Mouse (Mus musculus) layer of hippocampus, postnatal 25 days (tissue): ENCODE measurements around the gene Gm5089. TPM values are rescaled to one million over a fixed set of nuclear protein-coding genes. Genes with fewer than 3 reads are reported as not detected.

ENCODE experiments used
- DNase-seq, 2 experiments: peaks; one replicate each; pipeline ENCODE4 v3.0.0; 2022; ENCODE audit warnings: mixed read lengths in 2 of 2, low spot score in 1 of 2; ENCODE audit errors: extremely low spot score in 1 of 2
- total RNA-seq, 2 experiments: library from RNA; stranded (reverse); gene quantifications; 2 replicates each; pipeline ENCODE4 v1.2.3; 2021

Gene Gm5089
- total RNA-seq, 2 experiments from 2014 or later = 0.12 to 0.42 TPM

DNA sequence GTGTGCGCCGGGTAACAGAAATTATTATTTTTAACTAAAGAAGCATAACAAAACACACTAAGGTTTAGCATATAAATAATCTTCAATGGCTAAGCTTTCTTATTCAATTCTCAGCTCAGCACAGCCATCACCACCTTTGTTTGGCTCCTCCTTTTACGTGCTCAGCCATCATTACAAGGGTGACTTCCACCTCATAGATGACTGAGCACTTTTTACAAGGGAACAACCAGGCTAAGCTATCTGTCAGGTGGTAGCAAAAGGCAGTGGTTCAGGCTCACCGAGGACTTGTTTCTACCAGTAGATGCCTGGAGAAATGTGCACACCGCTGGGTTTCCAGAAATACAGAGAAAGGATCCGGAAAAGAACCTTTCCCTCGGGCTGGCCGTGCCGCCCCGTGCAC, 16.9 kb downstream of the Gm5089 start:
- no peak for DNase-seq

DNA sequence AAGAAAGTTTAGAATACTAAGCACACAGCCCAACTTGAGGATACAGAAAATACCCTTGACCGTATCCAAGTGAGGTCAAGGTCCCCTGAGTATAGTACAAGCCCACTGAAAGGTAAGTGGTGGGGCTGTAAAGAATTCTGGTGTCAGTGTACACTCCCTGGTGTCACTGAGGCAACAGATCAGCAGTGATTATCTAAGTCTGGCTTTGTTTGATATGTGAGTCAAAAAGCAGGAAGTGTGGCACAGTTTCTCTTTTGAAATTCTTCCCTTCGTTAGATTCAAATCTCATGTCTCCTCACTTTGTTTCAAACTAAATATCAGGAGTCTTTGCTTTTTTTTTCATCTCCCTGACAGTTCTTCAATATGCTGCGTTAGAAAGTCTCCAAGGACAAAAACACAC, 18.4 kb downstream of the Gm5089 start:
- no peak for DNase-seq

DNA sequence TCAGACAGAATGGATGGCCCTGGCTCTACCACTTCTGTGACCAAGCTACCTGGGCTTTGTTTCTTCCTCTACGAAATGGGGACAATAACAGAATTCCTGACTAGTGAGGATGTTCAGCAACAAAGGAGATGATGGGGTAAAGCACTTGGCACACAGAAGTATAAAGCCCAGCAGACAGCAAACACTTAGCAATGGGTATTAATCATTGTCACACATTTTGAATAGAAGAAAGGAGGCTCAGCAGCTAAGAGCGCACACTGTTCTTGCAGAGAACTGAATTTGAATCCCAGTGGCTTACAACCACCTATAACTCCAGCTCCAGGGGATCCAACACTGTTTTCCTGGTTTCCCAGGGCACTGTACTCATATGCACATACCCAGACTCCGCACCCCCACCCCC, 23.3 kb downstream of the Gm5089 start:
- DNase-seq = no peak

DNA sequence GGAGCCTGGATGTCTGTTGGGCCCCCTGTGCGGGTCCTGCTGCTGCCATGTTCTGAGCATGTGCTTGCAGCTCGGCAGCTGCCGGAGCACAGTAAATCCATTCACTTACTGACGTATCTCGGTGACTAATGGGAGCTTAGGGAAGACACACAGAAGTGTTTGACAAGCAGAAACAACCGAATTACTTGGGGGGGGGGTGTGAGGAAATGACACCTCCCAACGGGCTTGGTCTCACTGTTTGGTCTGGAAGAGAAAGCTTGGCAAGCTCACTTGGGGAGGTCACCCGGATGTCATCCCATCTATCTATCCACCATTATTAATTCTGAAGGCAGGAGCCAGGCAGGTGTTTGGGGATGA, 23.7 kb downstream of the Gm5089 start:
- no peak for DNase-seq

DNA sequence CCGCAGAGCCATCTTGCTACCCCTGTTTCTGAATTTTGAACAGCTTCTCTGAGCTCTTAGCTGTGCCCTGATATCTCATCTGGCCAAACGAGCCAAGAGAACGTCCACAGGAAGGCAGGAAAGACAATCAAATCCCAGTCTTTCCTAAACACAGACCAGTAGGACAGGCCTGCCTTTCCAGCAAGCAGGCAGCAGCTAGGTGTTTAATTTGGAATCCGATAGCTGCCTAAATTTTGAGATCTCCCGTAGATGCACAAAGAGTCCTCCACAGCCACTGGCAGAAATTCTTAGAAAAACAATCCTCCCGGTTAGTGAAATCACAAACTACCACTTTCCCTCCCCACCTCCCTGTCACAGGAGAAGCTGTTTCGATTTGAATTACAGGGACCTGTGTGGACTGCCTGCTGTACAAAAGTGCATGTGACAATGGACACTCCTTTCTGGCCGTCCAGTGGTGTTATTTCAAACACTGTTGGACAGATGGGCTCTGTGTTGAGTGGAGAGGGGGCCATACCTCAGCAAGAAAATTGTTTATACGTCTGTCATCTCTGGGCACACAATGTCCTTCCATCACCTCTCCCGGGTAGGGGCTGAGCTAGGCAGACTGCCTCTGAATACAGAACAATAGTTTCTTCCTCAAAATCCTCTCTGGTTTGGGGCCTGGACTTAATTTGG, 24.2 kb downstream of the Gm5089 start:
- DNase-seq = no peak

DNA sequence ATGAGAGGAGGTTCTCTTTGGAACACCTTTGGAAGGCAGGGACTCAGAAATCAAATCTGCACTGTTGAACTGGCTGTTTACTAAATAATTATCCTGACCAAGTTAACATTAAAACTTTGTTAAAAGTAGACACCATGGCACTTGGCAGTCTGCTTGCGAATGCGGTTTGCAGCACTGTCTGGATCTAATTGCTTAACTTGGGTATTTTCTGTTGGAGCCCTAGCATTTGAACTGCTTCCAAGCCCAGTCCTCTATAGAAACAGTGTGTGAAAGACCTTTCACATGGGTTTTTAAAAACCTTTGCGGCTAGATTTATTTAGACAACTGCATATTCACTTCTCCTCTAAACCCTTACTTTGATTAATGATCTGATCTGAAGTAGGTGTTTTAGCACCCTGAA, 26.5 kb downstream of the Gm5089 start:
- DNase-seq = no peak

DNA sequence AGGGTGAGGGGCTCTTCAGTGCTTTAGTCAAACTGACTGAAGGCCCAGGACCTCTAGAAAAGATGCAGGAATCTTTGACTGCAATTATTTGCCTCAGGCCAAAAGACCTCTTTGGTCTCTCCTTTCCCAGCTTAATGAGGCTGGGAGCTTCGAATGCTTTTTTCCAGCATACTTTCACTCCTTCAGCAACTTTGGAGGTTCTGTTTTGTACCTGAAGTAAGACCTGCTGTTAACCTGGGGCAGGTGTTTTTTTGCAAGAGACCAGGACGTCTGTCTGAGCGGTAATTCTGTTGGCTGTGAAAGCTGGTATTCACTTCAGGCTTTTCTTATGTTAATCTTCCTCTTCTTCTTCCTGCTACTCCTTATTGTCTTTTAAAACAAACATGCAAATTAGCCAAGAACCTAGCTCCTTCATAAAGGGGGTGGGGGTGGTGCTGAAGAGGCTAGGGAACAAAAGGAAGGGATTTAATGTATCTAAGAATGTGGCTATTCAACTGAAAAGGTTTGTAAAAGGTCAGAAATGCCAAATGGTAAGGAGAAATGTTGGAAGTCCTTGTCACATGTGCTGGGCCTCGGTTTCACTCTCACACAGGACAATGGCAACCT, 34.6 kb downstream of the Gm5089 start:
- no peak for DNase-seq

DNA sequence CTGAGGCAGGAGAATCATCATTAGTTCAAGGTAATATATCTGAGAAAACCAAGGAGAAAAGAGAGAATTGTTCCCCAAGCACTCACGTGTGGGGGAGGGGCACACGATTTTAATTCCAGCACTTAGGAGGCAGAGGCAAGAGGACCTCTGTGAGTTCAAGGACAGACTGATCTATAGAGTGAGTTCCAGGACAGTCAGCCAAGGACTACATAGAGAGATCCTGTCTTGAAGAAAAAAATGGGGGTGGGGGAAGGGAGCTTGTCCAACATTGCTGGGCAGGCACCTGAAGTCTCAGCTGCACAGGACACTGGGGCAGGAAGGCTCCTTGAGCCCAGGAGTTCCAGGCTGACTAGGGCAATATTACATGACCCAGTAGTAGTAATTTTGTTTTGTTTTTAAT, 36.1 kb downstream of the Gm5089 start:
- DNase-seq = no peak

DNA sequence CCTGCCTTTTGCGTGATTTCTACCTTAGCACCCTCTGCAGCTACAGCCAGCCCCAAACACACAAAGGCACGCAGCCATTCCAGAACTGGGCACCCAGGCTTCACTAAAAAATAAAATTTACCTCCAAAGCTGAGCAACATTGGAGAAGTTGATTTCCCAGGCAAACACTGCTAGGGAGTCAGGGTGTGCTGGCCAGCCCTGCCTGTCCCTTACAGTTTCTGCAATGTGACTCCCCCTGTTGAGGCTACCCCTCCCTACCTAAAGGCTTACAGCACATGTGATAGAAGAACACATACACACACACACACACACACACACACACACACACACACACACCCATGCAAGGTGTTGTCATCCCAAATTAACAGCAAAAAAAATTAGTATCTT, 37.4 kb downstream of the Gm5089 start:
- no peak for DNase-seq

DNA sequence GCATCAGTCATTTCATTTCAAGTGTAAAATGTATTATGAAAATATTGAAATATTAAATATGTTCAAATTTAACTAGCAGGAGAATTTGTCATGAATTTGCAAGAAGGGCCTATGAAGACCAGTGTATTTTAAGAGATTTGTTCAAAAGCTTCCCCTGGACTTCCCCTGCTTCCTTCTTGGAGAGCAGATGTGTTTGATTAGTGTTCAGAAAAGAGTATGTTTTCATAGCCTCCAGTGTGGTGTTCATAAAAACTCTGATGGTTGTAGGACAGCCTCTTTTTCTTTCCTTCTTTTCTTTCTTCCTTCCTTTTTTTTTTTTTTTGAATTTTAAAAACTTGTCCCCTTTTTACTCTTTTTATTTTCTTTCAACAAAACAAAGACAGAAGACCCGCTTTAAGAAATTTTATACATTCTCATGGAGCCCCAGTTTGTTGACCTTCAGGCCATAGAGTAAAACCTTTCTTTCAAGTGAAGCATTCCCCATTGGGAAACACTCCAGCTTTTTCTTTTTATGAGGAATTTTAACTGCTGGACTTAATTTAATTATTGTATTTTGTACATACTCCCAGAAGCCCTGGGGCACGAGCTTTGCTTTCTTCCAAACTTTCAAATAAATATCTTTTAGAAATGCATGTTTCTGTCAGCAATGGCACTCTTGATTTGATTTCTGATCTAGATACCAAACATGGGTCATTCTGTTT, 37.9 kb downstream of the Gm5089 start:
- DNase-seq = no peak

DNA sequence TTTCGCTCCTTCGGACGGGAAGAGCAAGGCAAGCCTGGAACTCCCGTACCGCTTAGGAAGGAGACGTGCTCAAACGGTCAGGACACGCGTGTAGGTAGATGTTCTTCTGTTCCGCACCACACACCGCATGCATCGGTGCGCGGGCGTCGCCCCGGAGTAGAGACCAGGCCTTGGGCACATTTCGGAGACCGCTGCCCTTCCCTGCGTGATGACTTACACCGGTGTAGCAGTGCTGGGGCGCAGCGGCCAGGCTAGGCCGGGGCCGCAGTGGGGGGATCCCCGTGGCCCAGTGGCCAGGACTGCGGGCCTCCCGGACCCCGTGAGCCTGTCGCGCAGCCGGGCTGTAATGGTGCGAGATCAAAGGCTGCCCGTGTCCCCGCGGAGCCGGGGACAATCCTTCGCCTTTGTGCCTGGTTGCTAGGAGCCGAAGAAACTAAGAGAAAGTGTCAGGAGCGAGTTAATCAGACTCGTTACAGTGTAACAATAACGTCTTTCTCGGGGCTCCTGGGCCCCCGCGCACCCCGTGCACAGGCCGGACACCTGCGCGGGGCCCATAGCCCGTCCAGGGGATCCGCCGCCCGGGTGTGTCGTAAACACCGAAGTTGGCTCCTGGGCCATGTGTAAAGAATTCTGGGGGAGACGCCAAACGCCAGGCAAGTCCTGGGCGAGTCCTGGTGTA, 44.2 kb downstream of the Gm5089 start:
- DNase-seq = peak; percentile 9 to 18

DNA sequence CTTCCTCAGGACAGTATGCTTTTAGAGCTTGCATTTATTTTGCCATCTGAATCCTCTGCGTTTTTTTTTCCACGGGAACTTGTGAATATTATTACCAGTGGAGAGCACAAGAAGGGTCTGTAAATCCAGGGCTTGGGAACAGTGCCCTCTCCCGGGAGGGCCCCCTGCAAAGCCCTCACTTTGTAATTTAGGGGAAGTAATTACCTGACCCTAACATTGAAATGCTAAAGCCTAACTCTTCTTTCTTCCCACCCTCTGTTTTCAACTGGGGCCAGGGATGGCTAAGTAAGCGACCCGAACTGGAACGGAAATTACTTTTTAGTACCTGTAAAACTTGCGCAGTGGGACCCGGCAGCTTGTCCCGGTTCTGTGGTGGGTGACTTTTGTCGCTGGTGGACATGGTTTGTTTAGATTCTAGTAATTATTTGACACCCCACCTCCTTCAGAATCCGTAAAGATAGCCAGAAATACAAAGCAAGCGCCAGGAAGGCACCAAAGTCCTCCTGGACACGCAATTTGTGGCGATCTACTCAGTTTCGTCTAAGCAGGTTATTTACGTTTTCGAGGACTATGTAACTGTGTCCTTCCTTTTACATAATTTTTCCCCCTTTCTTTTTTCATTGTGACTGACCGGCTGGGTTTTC, 44.9 kb downstream of the Gm5089 start:
- DNase-seq = no peak

DNA sequence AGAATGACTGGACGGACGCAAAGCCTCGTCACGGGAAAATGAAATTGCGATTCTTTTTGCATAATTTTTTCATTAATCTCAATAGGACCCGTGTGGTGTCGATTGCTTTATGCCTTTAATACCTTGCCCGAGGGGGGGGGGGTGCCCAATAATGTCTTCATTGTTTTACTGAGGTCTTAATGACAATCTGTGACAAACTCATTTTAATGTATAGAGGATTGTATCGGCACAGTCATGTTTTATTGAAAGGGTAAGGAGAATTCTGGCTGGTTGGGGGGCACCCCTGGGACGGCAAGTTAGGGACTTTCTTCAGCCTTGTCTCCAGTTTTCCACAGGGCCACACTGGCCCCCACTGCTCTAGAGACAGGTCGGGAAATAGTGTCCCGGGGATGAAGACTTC, 45.7 kb downstream of the Gm5089 start:
- no peak for DNase-seq

DNA sequence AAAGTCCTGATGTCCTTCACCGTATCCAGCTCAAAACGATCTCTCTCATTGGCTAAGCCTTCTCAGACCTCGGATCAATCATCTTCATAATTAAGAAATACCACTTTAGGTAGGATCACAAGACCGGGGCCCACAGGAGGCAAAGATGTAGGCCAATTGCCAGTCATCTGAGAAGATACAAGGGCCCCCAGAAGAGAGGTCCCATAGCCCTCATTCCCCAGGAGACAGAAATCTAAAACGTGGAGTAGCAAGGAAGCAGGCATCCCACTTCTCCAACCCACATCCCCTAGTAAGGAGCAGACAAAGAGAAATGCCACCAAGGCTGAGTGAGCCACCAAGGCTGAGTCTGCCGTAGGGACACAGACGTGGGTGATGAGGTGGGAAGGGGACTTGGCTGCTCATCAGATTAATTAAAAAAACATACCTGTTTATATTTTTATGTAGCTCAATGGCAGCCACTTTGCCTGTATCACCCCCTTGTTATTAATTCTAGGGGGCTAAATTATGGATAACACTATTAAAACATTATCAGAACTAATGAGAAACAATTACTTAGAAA, 46.2 kb downstream of the Gm5089 start:
- DNase-seq = no peak

DNA sequence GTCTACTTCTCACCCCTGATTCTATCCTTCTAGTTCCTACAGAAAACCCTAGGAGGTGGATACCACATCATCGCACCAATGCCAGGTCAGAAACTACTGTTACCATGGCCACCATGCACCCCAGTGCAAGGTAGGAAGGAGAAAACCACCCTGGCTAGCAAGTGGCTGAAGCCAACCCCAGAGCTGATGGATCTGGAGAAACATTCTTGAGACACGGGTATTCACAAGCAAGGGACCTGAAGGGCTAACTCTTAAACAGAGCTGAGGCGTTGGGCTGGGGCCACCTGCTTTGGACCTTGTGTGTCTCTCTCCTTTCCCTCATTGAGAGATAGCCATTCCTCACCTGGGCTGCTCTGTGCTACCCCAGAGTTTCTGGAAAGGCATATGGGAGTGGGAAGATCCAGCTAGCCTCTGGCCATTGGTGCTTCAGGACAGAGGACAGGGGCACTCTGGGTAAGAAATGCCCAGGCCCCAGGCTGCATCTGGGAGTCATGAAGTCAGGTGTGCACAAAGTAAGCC, 47.4 kb downstream of the Gm5089 start:
- no peak for DNase-seq

DNA sequence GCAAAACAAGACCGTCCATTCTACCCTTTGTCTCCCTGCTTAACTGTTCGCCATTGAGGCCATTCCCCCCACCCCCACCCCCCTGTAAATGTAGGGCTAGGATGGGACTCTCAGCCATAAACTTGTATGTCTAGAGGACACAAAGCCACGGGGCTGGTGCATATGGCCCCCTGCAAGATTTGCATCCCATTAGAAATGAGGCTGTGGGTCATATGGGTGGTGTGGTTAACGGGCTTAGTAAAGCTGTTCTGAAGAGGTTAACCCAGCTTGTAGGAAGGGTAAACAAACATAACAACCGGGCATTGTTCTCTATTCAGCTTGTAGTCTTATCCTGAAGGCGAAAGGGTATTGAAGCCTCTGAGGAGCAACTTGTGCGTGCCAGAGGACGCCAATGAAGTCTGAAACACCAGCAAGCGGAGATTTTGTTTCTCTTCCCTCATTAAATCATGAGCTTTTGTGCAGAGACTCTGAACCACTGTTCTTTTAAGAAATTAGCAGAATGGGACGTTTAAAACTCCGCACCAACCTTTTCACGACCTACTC, 48.1 kb downstream of the Gm5089 start:
- DNase-seq = no peak

DNA sequence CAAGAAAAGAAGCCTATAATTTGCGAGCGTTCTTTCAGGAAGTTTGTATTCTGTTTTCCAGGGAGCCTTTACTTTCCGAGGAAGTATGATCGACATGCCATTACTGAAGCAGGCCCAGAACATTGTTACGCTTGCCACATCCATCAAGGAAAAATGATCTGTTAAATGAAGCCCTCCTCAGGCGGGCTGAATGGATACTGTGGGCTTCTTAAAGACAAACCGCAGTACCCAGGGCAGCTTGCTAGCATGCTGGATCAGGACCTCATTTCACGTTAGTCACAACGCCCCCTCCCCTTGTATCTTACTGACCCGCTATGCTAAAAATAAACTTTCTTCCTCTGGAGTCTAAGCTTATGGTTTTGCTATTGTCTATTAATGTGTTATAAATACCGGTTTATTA, 49.0 kb downstream of the Gm5089 start:
- DNase-seq = no peak

DNA sequence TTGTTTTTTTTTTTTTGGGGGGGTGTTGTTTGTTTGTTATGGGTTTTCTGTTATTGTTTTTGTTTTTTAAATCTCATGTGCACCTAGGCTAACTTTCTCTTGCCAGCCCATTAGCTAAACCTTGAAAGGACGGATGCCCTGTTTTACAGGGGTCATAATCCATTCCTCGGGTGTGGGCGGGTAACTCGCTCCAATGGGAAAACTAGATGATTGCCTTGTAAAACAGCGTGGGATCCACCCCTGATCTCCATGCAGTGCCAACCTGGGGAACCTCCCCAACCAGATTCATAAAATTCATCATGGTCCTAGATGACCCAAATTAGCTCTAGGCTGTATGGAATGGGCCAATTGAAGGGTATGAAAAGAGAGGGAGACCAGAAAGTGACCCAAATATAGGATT, 51.0 kb downstream of the Gm5089 start:
- DNase-seq = no peak

DNA sequence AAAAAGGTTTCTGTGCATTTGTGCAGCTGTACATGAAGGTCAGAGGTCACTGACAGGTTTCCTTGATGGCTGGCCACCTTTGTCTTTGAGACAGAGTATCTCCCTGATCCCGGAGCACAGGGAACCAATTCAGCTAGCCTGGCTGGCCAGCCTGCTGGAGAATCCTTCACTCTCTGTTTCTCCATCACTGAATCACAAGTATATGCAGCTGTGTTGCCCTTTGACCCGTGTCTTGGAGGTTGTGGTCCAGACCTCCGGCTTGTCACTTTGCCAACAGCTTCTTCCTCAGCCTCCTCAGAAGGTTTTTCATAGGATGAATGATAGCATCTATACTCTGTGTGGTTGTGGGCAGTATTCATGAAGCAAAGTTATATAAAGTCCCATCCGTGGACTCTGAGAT, 52.2 kb downstream of the Gm5089 start:
- no peak for DNase-seq

DNA sequence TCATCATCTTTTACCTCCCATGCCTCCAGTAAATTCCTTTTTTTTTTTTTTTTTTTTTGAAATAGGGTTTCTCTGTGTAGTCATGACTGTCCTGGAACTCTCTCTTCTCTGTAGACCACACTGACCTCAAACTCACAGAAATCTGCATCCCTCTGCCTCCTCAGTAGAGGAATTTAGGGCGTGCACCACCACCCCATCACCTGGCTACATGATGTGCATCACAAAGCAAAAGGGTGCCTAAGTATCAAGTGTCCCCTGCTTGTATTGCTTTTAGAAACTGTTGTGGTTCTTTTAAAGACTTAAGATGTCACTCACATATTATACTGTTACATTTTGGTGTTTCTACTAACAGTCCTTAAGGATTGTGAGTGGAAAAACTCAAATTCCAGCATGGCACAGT, 57.8 kb downstream of the Gm5089 start:
- DNase-seq = no peak
